9 mouse cellular contexts compared by ENCODE assay signal in genomic region chr2:14535246-14535671, GRCm38 (mm10).
DNase-seq lines count a peak whose midpoint lies in the region.
"Had no signal": no experiment of that assay in that cellular context is flagged by ENCODE, and none has a peak within 500 bp of the region (broad histone marks: within the 10 kb centered on the region; RNA-seq: fewer than 3 reads in every experiment).

No protein-coding gene starts in this region.

- peak; percentile 16 to 25 for DNase-seq in adrenal gland, postnatal 36 days
- no peak for DNase-seq in adrenal gland, postnatal 25 days
- peak; percentile 3 to 4 for DNase-seq in right cerebral cortex, postnatal 36 days (ENCODE audit: low spot score in 2 of 2)
- DNase-seq in right cerebral cortex, postnatal 4 days, result no peak
- peak; percentile 10 to 12 for DNase-seq in layer of hippocampus, postnatal 36 days
- DNase-seq in cerebellum, adult 9-11 months, result no peak
- no peak for DNase-seq in thymus, postnatal 0 days (ENCODE audit: low spot score)
- no peak for DNase-seq in spleen, postnatal 10 days (ENCODE audit: low spot score in 2 of 2)
- DNase-seq: heart, adult 11 months had no signal

Comparison
In these comparisons a context has a peak if more than half of its experiments do, and no peak if none do; other contexts are left out.
1. DNase-seq: peak in adrenal gland, postnatal 36 days (2 of 2), right cerebral cortex, postnatal 36 days (2 of 2) and layer of hippocampus, postnatal 36 days (2 of 2); none in adrenal gland, postnatal 25 days (single experiment), right cerebral cortex, postnatal 4 days (single experiment), cerebellum, adult 9-11 months (single experiment), thymus, postnatal 0 days (single experiment) and spleen, postnatal 10 days (0 of 2).